Mouse (Mus musculus) heart, embryonic 11.5 days (tissue): Measurements from ENCODE around the gene Ubap2. TPM values are rescaled to one million over a fixed set of nuclear protein-coding genes. Genes with fewer than 3 reads are reported as not detected.

ENCODE experiments used
- ATAC-seq: fragments of 200-750 bp; cut with Nextera tagmentation; replicated peaks from 2 replicates; pipeline ENCODE4 v1.8.0; 2017; ENCODE audit warnings: moderate library complexity; ENCODE audit not compliant: insufficient number of reproducible peaks, low FRiP score, low TSS enrichment
- H3K27ac ChIP-seq: fragments of 300-500 bp; sonication (generic); 2 replicates; pipeline ENCODE4 v1.5.1; 2014; ENCODE audit warnings: mild to moderate bottlenecking, low read depth, low read length
- H3K27me3 ChIP-seq: fragments of 300-500 bp; sonication (generic); 2 replicates; pipeline ENCODE4 v1.6.1; 2014; ENCODE audit warnings: mild to moderate bottlenecking, low read length, mixed read lengths; ENCODE audit not compliant: control insufficient read depth, insufficient read depth
- H3K36me3 ChIP-seq: fragments of 300-500 bp; sonication (generic); 2 replicates; pipeline ENCODE4 v1.6.1; 2014; ENCODE audit warnings: mild to moderate bottlenecking, low read length, moderate library complexity, mixed read lengths; ENCODE audit not compliant: control insufficient read depth, insufficient read depth
- H3K4me1 ChIP-seq: fragments of 300-500 bp; sonication (generic); 2 replicates; pipeline ENCODE4 v1.6.1; 2014; ENCODE audit warnings: low read length; ENCODE audit not compliant: control insufficient read depth, insufficient read depth
- H3K4me2 ChIP-seq: fragments of 300-500 bp; sonication (generic); 2 replicates; pipeline ENCODE4 v1.6.1; 2014; ENCODE audit warnings: mild to moderate bottlenecking, moderate library complexity
- H3K4me3 ChIP-seq: fragments of 300-500 bp; sonication (generic); 2 replicates; pipeline ENCODE4 v1.5.1; 2014; ENCODE audit warnings: low read depth, low read length
- H3K9ac ChIP-seq: fragments of 300-500 bp; sonication (generic); 2 replicates; pipeline ENCODE4 v1.6.1; 2014; ENCODE audit warnings: mild to moderate bottlenecking, low read depth, low read length, moderate library complexity
- H3K9me3 ChIP-seq: fragments of 300-500 bp; sonication (generic); replicated peaks from 2 replicates; pipeline ENCODE4 v1.6.1; 2016; ENCODE audit warnings: low read length; ENCODE audit not compliant: control insufficient read depth
- WGBS: fragments of 180-500 bp; shearing (Covaris S2); extraction: QIAGEN DNeasy Blood & Tissue Kit; methylation state at CpG from one replicate; pipeline ENCODE4 v1.1.7; 2014; ENCODE audit not compliant: insufficient replicate concordance; 5-methylcytosine and 5-hydroxymethylcytosine counted together
- polyA plus RNA-seq: library from polyadenylated mRNA; unstranded; fragments of >200 nt; fragmentation: Nextera tagmentation; extraction: Ambion mirVana; gene quantifications from 2 replicates; pipeline ENCODE4 v1.2.1, GENCODE M21; 2014

Gene Ubap2
- polyA plus RNA-seq, 1 experiment from 2014 or later = 51.4 TPM

DNA sequence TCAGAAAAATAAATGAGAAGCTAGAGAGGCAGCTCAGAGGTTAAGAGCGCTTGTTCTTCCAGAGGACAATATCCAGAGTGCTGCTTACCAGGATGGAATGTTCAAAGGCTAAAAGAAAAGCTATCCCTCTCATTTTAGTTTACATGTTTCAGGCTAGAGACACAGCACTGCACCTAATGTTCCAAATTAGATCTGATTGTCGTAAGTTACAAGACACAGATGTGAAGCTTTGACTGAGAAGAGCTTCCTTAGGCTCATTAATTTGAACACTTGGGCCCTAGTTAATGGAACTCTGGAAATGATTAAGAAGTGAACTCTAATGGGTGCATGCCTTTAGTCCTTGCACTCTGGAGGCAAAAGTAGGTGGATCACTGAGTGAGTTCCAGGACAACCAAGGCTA lies 21.2 kb downstream of the Ubap2 start:
- Histone ChIP-seq H3K27me3 (no peaks in the 10 kb centered on the region), H3K9me3 (no peaks in the 10 kb centered on the region), H3K4me1 (peaks cover 19% of the 10 kb centered on the region), H3K27ac (0 out of 2 replicates have a peak overlapping the region, but pooled peaks have one; percentile 10), H3K4me3 (no peak overlapping the region), H3K9ac (no peak overlapping the region), H3K4me2 (no peak overlapping the region), H3K36me3 (0 out of 2 replicates have a peak, but pooled peaks cover 4% of the 10 kb centered on the region)
- WGBS = 88% methylated on average over 2 of the region's 2 CpGs
- ATAC-seq = no peak

DNA sequence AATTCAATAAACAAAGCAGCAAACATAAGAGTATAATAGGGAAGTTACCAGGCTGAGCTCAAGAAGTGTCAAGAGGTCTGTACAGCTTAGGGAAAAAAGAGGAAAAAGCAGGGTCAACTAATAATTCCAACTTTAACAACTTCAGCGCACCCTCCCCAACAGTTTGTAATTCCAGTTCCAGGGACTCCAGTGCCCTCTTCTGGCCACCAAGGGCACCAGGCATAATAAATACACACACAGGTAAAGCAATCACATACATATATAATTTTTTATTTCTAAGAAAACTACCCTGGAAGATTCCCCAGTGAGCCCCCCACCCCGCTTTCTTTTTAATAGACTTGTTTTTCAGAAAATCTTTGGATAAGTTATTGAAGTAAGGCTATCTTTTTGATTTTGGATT lies 29.5 kb downstream of the Ubap2 start:
- Histone ChIP-seq H3K4me2 (no peak overlapping the region), H3K27ac (no peak overlapping the region), H3K27me3 (no peaks in the 10 kb centered on the region), H3K4me1 (no peaks in the 10 kb centered on the region), H3K9ac (no peak overlapping the region), H3K4me3 (no peak overlapping the region), H3K36me3 (peaks cover 8% of the 10 kb centered on the region), H3K9me3 (no peaks in the 10 kb centered on the region)
- no peak for ATAC-seq
- 99% methylated on average over 2 of the region's 2 CpGs for WGBS

GRCm38 (mm10) chr4:41240916-41241315 lies 34.0 kb downstream of the Ubap2 start:
- Histone ChIP-seq H3K36me3 (peaks cover 4% of the 10 kb centered on the region), H3K27me3 (no peaks in the 10 kb centered on the region), H3K9me3 (no peaks in the 10 kb centered on the region), H3K4me2 (no peak overlapping the region), H3K4me3 (no peak overlapping the region), H3K9ac (no peak overlapping the region), H3K27ac (no peak overlapping the region), H3K4me1 (no peaks in the 10 kb centered on the region)
- 87% methylated on average over 3 of the region's 3 CpGs for WGBS
- no peak for ATAC-seq

DNA sequence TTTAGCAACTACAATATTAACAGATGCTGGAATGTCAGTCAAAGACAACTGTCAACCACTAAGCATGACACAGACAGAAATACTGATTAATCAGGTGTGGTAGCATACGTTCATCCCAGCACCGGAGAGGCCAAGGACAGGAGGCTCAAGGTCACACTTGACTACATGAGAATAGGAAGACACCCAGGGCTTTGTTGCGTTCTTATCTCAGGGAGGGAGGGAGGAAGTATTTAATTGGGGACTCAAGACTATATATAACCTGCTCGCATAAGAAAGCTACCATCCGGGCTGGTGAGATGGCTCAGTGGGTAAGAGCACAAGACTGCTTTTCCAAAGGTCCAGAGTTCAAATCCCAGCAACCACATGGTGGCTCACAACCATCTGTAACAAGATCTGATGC lies 39.3 kb downstream of the Ubap2 start:
- no peaks in the 10 kb centered on the region for H3K9me3 ChIP-seq
- H3K4me3 ChIP-seq = no peak overlapping the region
- H3K4me2 ChIP-seq = no peak overlapping the region
- ATAC-seq = no peak
- no peaks in the 10 kb centered on the region for H3K4me1 ChIP-seq
- H3K27me3 ChIP-seq = no peaks in the 10 kb centered on the region
- H3K9ac ChIP-seq = no peak overlapping the region
- 60% methylated on average over 5 of the region's 5 CpGs for WGBS
- no peak overlapping the region for H3K27ac ChIP-seq
- peaks cover 23% of the 10 kb centered on the region for H3K36me3 ChIP-seq

GRCm38 (mm10) chr4:41226351-41226750 lies 48.6 kb downstream of the Ubap2 start:
- ATAC-seq = no peak
- Histone ChIP-seq H3K36me3 (peaks cover 43% of the 10 kb centered on the region), H3K4me3 (no peak overlapping the region), H3K4me1 (no peaks in the 10 kb centered on the region), H3K27ac (no peak overlapping the region), H3K9ac (no peak overlapping the region), H3K4me2 (no peak overlapping the region), H3K9me3 (no peaks in the 10 kb centered on the region), H3K27me3 (no peaks in the 10 kb centered on the region)
- 88% methylated on average over 3 of the region's 3 CpGs for WGBS

- Histone ChIP-seq H3K27me3 (no peaks in the 10 kb centered on the region), H3K4me3 (no peak overlapping the region), H3K4me2 (no peak overlapping the region), H3K4me1 (no peaks in the 10 kb centered on the region), H3K36me3 (peaks cover 38% of the 10 kb centered on the region), H3K9ac (no peak overlapping the region), H3K9me3 (no peaks in the 10 kb centered on the region), H3K27ac (no peak overlapping the region)
- 92% methylated on average over 1 of the region's 1 CpGs for WGBS
- ATAC-seq = no peak
Measured at GRCm38 (mm10) chr4:41225412-41225811, 49.5 kb downstream of the Ubap2 start.

GRCm38 (mm10) chr4:41208050-41208449 lies 66.9 kb downstream of the Ubap2 start:
- H3K36me3 ChIP-seq = peaks cover 46% of the 10 kb centered on the region
- H3K9ac ChIP-seq = no peak overlapping the region
- no peak overlapping the region for H3K27ac ChIP-seq
- H3K9me3 ChIP-seq = no peaks in the 10 kb centered on the region
- ATAC-seq = no peak
- WGBS = 85% methylated on average over 4 of the region's 4 CpGs
- no peak overlapping the region for H3K4me3 ChIP-seq
- H3K4me2 ChIP-seq = no peak overlapping the region
- H3K4me1 ChIP-seq = no peaks in the 10 kb centered on the region
- no peaks in the 10 kb centered on the region for H3K27me3 ChIP-seq

GRCm38 (mm10) chr4:41205751-41206150 lies 69.2 kb downstream of the Ubap2 start:
- Histone ChIP-seq H3K27me3 (no peaks in the 10 kb centered on the region), H3K4me3 (no peak overlapping the region), H3K27ac (no peak overlapping the region), H3K4me1 (no peaks in the 10 kb centered on the region), H3K9ac (no peak overlapping the region), H3K4me2 (no peak overlapping the region), H3K36me3 (peaks cover 52% of the 10 kb centered on the region), H3K9me3 (no peaks in the 10 kb centered on the region)
- no peak for ATAC-seq
- 83% methylated on average over 8 of the region's 8 CpGs for WGBS

- 88% methylated on average over 8 of the region's 8 CpGs for WGBS
- H3K27ac ChIP-seq = no peak overlapping the region
- H3K4me1 ChIP-seq = peaks cover under 1% of the 10 kb centered on the region; the same call in 1 of the 2 replicates
- peaks cover 63% of the 10 kb centered on the region for H3K36me3 ChIP-seq
- H3K4me3 ChIP-seq = no peak overlapping the region
- H3K9me3 ChIP-seq = no peaks in the 10 kb centered on the region
- 0 out of 2 replicates have a peak, but pooled peaks have one; percentile 9 for ATAC-seq
- no peaks in the 10 kb centered on the region for H3K27me3 ChIP-seq
- H3K4me2 ChIP-seq = no peak overlapping the region
- H3K9ac ChIP-seq = no peak overlapping the region
Measured at GRCm38 (mm10) chr4:41202135-41202534, 72.8 kb downstream of the Ubap2 start.
